Mouse (Mus musculus): ENCODE measurements around the gene Cbx2. TPM values are rescaled to one million over a fixed set of nuclear protein-coding genes. Genes with fewer than 3 reads are reported as not detected.

The Cbx2 gene
- total RNA-seq, 2 experiments from 2014 or later = 2.4 to 3.4 TPM

DNA sequence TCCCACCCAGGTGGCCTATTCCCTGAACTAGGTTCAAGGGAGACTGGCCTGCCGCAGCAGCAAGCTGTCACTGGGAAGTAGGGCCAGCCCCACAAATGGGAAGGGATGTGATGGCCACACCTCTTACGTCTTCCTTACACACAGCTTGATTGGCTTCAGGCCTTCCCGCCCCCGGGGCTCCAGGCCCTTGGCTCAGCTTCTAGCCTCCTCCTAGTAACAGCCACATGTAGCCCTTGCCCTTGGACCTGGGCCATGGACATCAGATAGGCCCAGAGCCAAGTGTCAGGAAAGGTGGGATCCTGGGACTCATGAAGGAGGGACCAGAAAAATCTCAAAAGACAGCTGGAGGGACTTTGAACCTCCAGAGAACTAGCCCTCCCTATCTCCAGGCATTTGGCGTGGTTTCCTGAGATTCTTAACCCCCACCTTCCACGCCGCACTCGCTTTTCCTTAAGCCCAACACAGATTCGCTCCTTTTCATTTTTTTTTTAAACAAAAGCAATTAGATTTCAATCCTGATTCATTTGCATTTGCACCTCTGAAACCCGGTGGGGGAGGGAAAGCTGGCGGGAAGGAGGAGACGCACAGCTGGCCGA, 30.0 kb downstream of the Cbx2 start:
- peak; percentile 47 to 64 for DNase-seq (ENCODE audit: low spot score in 2 of 2)
- intact Hi-C loops (cut with DNase I) = loop anchor here (2.0 to 5.0 kb wide), 2 partner anchors 32 to 140 kb away; no protein-coding TSS in a partner anchor

DNA sequence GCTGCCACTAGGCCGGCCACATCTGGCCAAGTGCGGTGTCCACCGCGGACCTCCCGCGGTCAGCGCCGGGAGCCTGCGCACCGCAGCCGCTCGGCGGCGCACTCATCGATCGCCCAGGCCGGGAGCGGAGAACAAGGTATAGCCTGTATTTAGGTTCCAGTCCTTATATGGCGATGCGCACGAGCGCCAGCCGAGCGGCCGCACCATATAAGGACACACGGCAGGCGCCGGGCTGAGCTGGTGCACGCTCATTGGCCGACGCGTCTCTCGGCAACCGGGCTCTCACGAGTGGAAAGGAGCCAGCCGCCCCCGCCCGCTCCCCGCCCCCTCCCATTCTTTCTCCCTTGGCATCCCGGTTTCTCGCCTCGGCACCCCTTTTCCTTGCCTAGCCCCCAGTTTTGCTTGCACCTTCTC, 30.5 kb downstream of the Cbx2 start:
- intact Hi-C loops (cut with DNase I) = loop anchor here (2.0 to 5.0 kb wide), 2 partner anchors 32 to 139 kb away; no protein-coding TSS in a partner anchor
- DNase-seq (ENCODE audit: low spot score in 2 of 2) = peak; percentile 93 to 96

DNA sequence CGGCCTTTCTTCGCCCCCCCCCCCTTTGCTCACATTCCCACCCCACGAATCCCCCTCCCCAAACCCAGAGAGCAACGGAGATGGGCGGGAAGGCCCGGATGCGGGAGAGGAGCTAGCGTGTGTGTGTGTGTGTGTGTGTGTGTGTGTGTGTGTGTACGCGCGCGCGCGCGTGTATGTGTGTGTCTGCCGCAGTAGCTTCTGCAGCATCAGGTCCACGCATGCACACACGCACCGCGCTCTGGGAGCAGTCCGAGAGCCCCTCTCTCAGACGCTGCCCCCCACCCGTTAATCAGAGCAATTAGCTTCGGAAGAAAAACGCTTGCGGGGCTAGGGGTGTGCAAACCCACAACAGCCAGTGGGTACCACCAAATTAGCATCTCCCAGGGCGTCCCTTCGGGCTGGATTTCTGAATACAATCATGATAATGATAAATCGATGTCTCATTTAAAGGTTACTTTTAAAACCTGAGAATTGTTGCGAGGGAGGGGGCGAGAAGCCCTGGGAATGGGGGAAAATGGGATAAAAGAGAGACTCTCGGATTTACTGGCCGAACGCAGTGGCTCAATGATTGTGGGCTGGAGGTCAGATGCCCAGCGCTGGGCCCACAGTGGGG, 31.1 kb downstream of the Cbx2 start:
- intact Hi-C loops (cut with DNase I) = loop anchor here (2.0 to 5.0 kb wide), 2 partner anchors 31 to 138 kb away; no protein-coding TSS in a partner anchor
- peak; percentile 82 to 87 for DNase-seq (ENCODE audit: low spot score in 2 of 2)

DNA sequence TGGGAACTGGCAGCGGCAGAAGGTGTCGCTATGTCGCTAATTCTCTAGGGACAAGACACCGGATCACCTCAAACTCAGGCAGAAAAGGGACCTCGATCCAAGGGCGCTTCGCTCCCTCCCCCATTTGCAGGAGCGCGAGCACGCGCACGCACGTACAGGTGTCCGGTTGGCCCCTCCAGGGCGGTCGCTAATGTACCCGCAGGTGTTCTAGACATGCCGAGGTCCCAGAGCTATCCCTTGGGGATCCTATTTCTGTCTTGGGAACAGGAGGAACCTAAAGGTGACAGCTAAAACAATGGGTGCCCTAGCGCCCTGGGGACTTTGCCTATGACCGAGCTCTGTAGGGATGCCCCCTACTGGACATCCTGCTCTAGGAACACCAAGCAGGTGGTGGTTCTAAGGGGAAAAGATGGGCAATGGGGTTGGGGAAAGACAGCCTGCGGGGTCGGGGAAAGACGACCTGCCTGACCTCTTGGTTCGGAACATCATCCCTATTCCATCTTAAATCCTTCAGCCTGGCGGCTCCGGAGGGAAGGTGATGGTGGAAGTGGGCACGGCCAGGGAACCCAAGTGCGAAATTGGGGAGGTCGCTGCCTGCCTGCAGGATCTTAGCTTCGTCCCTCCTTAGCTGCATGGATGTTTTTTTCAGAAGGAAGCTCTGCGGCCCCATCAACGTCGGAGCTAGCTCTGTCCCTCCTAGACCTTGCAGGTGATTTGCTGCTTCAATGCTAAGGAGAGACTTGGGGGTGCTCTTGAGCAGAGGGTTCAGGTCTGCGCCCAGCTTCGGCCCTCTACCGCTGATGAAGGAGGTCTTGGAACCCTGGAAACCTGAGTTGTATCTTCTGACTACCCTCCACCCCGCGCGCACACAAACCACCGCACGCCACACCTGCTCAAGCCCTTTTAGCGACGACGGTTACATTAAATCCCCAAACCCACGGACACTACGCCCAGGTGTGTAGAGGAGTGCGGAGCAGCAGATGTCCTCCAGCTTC, 31.9 kb downstream of the Cbx2 start:
- intact Hi-C loops (cut with DNase I) = loop anchor here (5.0 kb wide), 1 partner anchor 138 kb away; no protein-coding TSS in a partner anchor

DNA sequence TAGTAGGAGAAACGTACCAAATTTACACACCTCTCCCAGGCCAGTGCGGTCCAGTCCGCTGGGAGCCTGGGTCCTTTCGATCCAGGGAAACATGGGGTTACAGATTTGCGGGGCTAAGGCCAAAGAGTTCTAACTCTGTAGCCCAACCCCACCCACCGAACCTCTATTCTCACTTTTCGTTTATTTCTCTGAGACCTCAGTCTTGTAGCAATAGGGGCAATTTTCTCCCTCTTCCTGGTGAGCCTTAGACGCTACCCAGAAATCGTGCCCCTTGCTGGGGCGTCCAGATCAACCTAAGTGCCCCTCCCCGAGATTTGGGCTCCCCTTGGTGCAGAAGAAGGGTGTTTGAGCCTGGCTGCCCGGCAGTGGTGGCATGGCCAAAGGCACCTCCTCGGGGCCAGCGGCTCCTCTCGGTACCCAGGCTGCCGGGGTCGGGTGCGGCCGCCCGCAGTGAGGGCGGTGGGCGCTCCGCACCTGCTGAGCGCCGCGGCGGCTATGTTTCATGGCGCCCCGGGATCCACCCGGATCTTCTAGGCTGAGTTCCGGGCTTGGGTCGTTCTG, 32.9 kb downstream of the Cbx2 start:
- intact Hi-C loops (cut with DNase I) = no loop called here
- DNase-seq (ENCODE audit: low spot score in 2 of 2) = no peak

More for the DNA sequence above, 31.9 kb downstream of the Cbx2 start:
- peak in 1 of 2 experiments; percentile 42 for DNase-seq (ENCODE audit: low spot score in 2 of 2)

DNA sequence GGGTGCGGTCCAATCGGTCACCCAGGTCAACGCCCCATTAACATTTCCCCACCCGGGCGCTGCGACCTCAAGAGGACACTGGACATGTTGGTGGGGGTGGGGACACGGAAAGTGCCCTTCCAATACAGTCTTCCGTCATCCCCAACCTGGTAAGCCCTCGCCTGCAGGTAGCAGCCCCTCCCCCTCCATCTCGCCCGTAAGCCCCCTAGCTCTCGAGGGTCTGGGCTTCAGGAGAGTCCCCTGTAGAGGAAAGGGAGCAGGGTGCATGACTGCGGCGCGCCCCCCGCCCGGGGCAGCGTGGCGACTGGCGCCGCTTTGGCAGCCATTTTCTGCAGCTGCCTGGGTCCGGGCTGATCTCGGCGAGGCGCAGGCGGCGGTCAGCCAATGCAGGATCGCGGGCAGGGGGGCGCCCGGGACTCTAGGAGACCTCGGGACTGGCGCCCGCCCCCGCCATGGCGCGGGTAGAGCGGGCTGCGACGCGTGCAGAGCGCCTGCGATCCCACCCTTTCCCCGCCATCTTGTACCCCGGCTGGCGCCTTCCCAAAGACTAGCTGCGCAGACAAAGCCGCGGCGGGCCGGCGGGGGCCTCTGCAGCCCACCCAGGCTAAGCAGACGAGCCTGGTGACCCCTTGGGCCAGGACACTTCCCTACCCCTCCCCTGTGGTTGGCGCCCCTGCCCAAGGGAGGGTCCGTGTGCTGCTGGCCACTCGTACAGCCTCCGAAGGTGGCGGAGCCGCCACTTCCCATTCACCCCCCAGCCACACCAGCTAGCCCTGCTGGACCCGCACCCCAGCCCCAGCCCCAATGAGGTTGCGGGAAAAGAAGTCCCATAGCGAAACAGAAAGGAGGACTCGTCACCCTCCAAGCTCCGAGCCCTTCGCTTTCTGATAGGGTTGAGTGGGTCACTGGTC, 33.8 kb downstream of the Cbx2 start:
- peak; percentile 53 to 68 for DNase-seq (ENCODE audit: low spot score in 2 of 2)

DNA sequence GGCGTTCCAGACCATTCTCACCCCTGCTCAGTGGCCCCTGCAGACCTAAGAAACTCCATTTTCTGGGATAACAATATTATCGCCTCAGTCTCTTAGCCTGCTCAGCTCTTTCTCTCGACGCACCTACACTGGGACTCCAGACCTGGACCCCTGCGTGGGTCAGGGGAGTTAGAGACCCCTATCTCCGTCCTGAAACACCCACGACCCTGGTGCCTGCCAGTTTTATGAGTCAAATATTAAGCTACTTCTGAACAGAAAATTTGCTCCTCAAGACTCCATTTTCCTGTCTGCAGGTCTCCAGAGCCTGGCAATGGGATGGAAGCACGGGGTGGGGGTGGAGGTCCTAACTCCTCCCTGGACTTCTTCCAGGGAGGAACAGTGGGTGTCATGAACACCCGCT, 34.5 kb downstream of the Cbx2 start:
- no peak for DNase-seq (ENCODE audit: low spot score in 2 of 2)
- intact Hi-C loops (cut with DNase I) = no loop called here

More for the DNA sequence above, 33.8 kb downstream of the Cbx2 start:
- intact Hi-C loops (cut with DNase I) = no loop called here

DNA sequence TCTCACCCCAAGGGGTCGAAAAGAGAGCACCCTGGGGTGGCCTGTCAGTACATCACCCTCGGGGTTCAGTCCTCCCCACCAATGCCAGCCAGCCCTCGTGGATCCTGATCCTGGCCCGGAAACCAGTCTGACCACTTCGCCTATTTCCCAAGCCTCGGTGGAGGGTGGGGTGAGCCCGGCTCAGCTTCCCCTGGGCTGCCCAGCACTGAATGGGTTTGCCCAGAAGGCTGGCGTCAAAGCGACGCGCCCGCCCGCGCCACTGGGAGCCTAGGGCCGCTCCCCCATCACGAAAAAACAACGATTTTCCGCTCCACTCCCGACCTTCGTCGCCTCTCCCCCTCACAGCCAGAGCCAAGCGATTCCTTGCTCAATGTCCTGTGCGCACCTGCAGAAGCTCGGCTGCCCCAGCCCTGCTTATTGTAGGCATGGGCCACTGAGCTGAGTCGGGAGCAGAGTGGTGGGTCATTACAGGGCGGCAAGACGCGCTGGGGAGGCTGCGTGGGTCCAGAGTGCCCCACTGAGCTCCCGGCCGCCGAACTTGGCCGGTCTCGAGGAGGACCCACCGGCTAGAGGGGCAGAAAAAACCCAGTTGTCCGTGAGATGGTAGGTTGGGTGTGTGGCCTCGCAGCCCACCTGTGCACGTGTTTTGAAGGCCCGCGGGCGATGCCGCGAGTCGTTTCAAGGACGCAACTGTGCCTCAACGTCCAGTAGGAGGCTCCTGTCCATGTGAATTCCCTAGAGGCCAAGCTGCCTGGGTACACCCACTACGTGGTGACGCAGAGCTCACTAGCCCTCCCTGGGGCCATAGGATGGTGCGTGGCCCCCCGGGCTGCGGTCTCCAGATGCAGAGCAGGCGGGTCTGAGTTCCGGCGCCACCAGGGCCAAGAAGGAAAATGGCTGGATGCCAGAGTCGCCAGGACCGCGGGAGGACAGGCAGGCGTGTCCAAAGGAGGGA, 35.6 kb downstream of the Cbx2 start:
- no peak for DNase-seq (ENCODE audit: low spot score in 2 of 2)
- intact Hi-C loops (cut with DNase I) = no loop called here

DNA sequence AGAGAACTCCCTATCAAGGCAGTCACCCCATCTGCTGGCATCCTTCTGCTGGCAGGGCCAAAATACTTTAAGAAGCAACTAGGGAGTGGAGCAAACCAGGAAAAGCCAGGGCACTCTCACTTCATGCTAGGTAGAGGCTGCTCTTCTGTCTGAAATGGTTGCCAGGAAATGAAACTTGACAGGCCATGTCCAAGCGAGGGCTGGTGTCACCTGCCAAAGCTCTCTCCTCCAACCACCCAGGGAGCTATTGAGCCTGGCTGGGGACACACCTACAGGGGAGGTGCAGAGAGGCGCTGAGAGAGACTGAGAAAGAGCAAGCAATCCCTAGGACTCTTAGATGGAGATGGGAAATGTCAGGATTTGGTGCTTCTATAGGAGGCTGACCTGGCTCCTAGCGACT, 36.5 kb downstream of the Cbx2 start:
- intact Hi-C loops (cut with DNase I) = no loop called here
- no peak for DNase-seq (ENCODE audit: low spot score in 2 of 2)

DNA sequence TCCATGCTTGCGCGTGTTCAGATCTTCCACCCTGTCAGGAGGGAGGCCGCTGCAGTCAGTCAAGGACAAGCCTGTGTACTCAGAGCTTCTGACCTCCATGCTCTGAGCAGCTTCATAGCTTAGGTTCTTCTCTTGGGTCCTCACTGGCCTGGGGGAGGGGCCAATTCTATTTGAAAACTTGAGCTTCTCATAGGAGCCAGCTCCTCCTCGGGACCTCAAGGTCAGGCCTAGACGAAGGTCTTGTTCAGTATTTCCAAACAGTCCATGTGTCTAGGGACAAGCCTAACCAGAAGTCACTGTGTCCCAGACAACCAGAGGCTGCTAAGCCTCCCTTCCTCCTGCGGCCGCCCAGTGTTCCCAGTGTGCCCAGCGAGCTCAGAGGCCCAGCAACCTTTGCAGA, 44.1 kb downstream of the Cbx2 start:
- intact Hi-C loops (cut with DNase I) = no loop called here
- no peak for DNase-seq (ENCODE audit: low spot score in 2 of 2)

DNA sequence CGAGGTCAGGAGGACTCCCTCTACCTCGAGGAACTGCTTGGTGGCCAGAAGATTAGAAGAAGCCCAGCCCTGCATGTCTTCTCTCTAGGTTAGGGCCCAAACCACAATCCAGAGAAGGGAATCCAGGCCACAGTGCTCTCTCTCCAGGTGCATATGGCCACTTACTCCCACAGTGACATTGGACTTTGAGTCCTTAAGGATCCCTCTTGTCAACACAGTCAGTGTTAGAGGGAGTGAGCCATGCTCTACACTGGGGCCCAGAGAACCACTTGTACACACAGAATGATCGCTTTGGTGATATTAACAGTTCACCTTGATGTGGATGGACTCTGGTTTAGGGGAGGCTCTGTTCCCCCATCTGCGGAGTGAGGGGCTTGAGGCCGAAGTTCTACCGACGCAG, 49.5 kb downstream of the Cbx2 start:
- intact Hi-C loops (cut with DNase I) = no loop called here
- DNase-seq (ENCODE audit: low spot score in 2 of 2) = no peak

DNA sequence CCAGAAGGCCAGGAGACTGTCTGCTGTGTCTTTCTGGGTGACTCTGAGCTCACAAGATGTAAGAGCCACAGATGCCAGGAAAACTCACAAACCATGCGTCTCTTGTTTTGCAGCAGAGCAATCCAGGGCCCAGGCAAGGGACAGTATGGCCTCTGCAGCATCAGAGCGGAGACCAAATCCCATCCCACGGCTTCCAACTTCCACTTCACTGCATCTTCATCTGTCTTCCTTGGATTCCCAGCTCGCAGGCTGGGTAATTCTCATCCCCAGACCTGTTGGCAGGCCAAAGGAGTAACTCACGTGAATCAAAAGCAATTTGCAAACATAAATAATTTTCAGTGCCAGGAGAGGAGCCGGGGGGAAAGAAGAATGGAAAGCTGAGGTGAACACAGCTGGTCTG, 50.2 kb downstream of the Cbx2 start:
- no peak for DNase-seq (ENCODE audit: low spot score in 2 of 2)
- intact Hi-C loops (cut with DNase I) = no loop called here

DNA sequence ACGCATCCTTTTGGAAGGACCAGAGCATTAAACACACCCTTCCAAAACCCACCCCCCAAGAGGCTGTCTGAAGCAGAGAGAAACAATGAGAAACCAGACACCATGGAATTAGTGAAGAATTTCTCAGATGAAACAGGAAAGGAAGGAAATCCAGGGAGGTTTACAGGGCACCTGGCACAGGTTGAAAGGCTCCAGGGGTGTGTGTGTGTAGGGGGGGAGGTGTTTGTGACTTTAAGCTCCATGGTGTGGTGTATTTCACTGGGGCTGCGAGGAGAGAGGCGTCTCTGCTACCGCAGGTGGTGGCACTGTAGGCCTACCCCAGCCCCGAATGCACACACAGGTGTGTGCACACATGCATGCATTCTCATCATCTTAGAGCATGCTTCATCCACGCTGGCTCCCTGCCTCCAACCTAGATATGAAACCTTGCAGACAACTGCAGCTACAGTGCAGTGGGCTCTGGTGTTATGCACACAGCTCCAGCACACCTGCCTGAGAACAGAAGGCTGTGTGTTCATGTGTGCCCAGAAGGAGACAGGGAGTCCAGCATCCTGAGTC, 51.2 kb downstream of the Cbx2 start:
- intact Hi-C loops (cut with DNase I) = no loop called here
- DNase-seq (ENCODE audit: low spot score in 2 of 2) = no peak

DNA sequence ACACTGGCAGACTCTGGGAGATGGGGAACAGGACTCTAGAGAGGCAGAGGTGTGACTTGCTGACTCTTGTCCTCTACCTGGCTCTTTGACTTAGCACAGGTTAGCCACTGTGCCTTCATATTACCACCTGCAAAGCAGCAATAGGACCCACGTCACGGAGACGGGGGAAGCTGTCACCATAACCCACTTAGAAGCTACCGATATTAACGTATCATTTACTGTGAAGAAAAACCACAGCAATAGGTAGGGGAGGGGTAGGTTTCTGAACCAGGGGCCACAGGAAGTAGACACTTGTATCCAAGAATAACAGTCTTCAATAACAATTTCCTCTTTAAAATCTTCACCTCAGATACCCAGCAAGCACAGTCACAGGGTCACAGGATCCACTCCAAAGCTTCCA, 53.0 kb downstream of the Cbx2 start:
- DNase-seq (ENCODE audit: low spot score in 2 of 2) = no peak
- intact Hi-C loops (cut with DNase I) = no loop called here

DNA sequence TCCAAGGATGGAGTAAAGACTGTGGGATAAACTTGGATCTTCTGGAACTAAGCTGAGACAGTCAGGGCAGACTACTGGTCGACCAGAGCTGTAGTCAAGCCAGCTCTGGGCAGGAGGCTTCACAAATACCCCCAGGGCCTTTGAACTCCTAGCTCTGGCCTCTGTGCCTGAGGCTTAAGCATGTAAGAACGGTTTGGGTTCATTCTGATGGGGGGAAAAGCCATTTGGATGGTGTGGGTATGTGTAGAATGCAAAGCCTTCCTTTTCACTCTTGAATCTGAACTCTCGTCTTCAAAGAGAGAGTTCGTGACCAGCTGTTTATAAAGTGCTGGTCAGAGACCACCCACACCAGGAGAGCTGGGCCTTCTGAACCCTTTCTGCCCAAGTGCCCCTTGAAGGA, 55.0 kb downstream of the Cbx2 start:
- intact Hi-C loops (cut with DNase I) = no loop called here
- DNase-seq (ENCODE audit: low spot score in 2 of 2) = no peak

DNA sequence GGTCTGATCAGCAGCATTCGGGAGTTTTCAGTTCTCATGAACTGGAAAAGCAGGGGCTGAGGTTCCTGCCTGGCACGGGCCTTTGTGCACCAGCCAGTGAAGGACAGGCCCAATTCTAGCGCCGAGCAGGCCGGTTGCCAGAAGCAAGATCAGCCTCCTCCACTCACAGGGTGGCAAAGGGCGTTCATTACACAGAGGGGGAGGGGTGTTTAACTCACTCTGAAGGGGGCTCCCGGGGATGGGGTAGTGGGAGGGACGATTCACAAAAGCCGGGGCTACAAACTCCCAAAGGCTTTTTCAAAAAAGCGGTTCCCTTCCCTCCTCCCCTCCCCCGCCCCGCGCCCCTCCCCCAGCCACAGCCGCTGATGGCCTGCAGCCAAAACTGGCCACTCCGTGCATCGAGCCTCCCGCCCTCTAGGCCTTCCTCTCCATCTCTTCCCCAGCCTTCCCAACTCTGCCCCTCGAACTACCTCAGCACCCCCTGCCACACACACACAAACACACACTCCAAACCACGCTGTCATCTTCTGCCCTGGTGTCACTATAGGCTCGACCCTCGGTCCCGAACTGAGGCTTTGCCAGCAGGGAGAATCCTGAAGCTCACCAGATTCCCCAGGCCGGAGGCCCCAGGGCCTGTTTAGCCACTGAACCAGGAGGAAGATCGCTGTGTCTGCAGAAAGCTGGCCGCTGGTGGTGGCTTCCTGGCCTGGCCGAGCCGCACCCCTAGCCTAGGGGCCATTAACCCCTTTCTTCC, 56.1 kb downstream of the Cbx2 start:
- peak in 1 of 2 experiments; percentile 60 for DNase-seq (ENCODE audit: low spot score in 2 of 2)
- intact Hi-C loops (cut with DNase I) = no loop called here

DNA sequence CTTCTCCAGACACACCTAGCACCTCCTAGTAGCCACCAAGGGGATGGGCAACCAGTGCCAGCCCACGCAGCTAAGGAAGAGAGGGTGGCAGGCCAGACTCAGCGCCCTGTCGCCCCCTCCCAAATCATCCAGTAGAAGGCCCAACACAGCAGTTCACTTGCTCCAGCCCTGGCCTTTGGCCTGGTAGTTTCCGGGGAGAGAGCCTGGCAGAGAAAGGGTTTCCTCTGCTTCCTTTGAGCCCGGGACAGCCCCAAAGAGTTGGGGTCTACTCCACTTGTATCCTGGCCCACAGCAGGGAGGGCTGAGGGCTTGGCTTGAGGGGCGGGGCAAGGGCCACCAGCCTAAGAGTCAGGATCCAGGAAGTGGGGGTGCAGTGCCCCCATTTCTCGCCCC, 56.7 kb downstream of the Cbx2 start:
- no peak for DNase-seq (ENCODE audit: low spot score in 2 of 2)
- intact Hi-C loops (cut with DNase I) = no loop called here

Data from left cerebral cortex, postnatal 14 days (tissue).